Mouse (Mus musculus) layer of hippocampus, adult 18-20 months (tissue): ENCODE measurements around the gene Krt4. TPM values are rescaled to one million over a fixed set of nuclear protein-coding genes. Genes with fewer than 3 reads are reported as not detected.

ENCODE experiments used
- DNase-seq, 2 experiments: peaks; one replicate each; pipeline ENCODE4 v3.0.0; 2022; ENCODE audit warnings: low spot score in 2 of 2
- microRNA-seq, 2 experiments: library from miRNA; unstranded; fragments of <30 nt; microRNA quantifications; one replicate each; pipeline ENCODE4 v1.2.0; 2021
- total RNA-seq, 2 experiments: library from RNA; stranded (reverse); gene quantifications; 2 replicates each; pipeline ENCODE4 v1.2.3; 2021

Gene Krt4
- total RNA-seq, 2 experiments from 2014 or later = not detected

GRCm38 (mm10) chr15:101902171-101903149, 22.1 kb downstream of the Krt4 start:
- DNase-seq = no peak

GRCm38 (mm10) chr15:101895216-101895615, 29.3 kb downstream of the Krt4 start:
- DNase-seq = no peak

GRCm38 (mm10) chr15:101892820-101893219, 31.7 kb downstream of the Krt4 start, which contains the start of gene Krt76:
Gene Krt76, minus strand, starts transcription at chr15:101892920.
- no peak for DNase-seq

DNA sequence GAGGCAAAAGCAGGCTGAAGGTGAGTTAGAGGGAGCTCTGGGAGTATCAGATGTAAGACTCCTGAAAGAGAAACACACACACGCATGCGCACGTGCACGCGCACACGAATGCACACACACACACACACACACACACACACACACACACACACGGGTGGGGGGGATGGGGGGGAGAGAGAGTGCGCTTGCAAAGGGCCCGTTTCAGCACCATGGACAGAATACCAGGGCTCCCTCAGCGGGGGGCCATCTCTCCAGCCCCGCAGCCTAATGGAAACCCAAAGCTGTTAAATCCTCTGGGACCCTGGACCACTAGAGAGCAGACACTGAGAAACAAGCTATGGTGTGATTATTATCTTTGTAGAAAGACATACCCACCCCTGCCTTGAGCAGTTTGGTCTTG, 44.8 kb downstream of the Krt4 start:
- DNase-seq = no peak

DNA sequence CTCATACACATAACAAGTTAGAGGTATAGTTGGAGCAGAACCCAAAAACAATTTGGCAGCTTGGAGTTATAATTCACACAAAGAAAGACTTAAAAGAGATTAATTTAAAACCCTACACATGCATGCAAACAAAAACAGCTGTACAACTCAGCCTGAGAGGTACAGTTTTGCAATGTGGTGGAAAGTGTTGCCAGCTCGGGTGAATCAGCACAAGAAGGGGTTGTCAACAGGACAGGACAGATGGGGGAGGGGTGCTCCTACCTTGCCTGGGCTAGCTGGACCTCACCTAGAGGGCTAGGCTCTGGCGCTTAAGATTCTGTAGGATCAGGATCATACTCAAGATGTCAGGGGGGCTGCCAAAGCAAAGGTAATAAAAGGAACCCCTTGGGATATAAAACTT, 46.5 kb downstream of the Krt4 start:
- DNase-seq = no peak

DNA sequence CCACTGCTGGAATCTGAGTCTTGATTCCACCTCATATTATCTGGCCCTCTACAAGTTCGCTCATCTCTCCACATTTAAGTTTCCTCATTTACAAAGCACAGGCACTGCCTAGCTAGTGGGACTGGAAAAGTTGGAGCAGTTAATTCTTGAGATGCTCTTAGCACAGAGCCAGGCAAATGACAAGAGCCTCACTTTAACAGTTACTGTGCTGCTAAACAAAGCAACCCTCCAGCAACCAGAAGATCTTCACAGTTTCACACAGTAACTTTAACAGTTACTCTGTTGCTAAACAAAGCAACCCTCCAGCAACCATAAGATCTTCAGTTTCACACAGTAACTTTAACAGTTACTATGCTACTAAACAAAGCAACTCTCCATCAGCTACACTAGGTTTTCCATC, 50.2 kb downstream of the Krt4 start:
- no peak for DNase-seq

DNA sequence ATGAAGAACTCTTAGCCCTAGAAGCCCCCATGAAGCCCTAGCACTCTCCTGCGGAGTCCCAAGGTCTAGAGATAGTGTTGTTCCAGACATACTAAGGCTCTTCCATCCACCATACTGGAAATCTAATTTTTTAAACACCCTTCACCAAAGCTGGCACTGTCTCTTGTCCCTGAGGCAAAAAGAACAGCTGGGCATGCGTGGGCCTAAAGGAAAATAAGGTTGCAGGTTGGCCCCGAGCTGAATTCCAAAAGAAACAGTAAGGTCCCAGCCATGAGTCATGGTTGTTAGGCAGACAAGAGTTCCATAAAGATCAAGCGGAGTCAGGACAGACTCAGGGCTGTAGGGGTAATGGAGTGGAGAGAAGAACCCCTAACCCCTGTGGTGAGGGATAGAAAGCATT, 51.3 kb downstream of the Krt4 start:
- DNase-seq = no peak

DNA sequence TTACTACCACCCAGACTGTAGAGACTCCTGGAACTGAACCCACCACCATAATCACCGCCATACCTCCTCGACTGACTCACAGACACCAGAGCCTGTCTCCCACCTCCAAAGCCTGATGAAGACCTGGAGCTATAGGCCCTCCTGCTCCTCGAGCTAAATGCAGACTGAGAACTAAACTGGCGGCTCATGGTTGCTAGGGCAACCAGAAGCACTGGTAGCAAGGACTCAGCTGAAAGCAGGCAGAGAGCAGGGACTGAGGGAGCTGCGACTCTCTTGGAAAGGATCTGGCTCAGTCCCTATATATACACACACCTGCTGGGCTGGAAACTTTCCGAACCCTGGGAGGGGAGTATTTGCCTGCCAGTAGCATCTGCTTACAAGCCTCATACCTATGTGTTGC, 55.1 kb downstream of the Krt4 start, which contains the start of gene Krt77:
Gene Krt77, minus strand, starts transcription at position 275 of the 400 bp plus-strand sequence.
- DNase-seq = peak; percentile 69 to 82

Small RNA genes within 50 kb of the gene (microRNA-seq; reads per million reads assigned to microRNA genes)
- gene Gm44356 = 0 reads per million in 2 experiments

Other genes starting within 250 kb of the Krt4 start
- gene Krt6b, start 244.4 kb downstream of the Krt4 start, total RNA-seq = not detected
- gene Krt6a, start 230.4 kb downstream of the Krt4 start, total RNA-seq = not detected
- gene Krt5, start 211.8 kb downstream of the Krt4 start, total RNA-seq = under 1 TPM; 0.43 to 0.84 TPM
- not detected for gene Krt71, start 181.6 kb downstream of the Krt4 start, total RNA-seq
- gene Krt72, start 138.3 kb downstream of the Krt4 start, total RNA-seq = not detected
- gene Krt73, start 122.4 kb downstream of the Krt4 start, total RNA-seq = 1 to 10 TPM; 6.3 to 7.8 TPM
- 10 to 100 TPM in 1 of 2 experiments, 1 to 10 TPM in 1; 7.3 to 10.5 TPM for gene Krt2, start 106.6 kb downstream of the Krt4 start, total RNA-seq
- gene Krt1, start 73.9 kb downstream of the Krt4 start, total RNA-seq = 1 to 10 TPM; 2.7 to 4.0 TPM
- 10 to 100 TPM; 12.5 to 19.0 TPM for gene Krt77, start 55.0 kb downstream of the Krt4 start, total RNA-seq
- not detected for gene Krt76, start 31.8 kb downstream of the Krt4 start, total RNA-seq
- gene Krt79, start 15.6 kb upstream of the Krt4 start, total RNA-seq = under 1 TPM; 0.20 to 0.45 TPM
- gene Krt78, start 29.6 kb upstream of the Krt4 start, total RNA-seq = not detected
- not detected for gene Krt8, start 79.7 kb upstream of the Krt4 start, total RNA-seq
- under 1 TPM; 0.23 to 0.64 TPM for gene Krt18, start 103.4 kb upstream of the Krt4 start, total RNA-seq
- 100 to 1,000 TPM; 197 to 203 TPM for gene Eif4b, start 149.0 kb upstream of the Krt4 start, total RNA-seq
- gene Tns2, start 175.7 kb upstream of the Krt4 start, total RNA-seq = 10 to 100 TPM; 13.8 to 18.2 TPM
- 100 to 1,000 TPM; 156 to 165 TPM for gene Spryd3, start 211.5 kb upstream of the Krt4 start, total RNA-seq
- 10 to 100 TPM; 11.7 to 12.9 TPM for gene Igfbp6, start 219.6 kb upstream of the Krt4 start, total RNA-seq
- under 1 TPM in 1 of 2 experiments, not detected in 1; 0.15 TPM for gene Soat2, start 225.8 kb upstream of the Krt4 start, total RNA-seq